Mouse (Mus musculus) naive thymus-derived CD4-positive, alpha-beta T cell, adult 2 months (primary cell): ENCODE measurements around the gene Serpinb9e.
"Not testable (repeated sequence)": the region's sequence is repeated elsewhere in the genome, so short reads cannot be mapped to it uniquely, and the experiment has no call there.

Experiments used
- DNase-seq: peaks from one replicate; pipeline ENCODE4 v3.0.0-alpha.2; 2011; ENCODE audit warnings: low read depth

Serpinb9e gene

GRCm38 (mm10) chr13:33249312-33249711 is at the start of gene Serpinb9e:
Serpinb9e (plus strand) TSS chr13:33249612.
- DNase-seq = not testable (repeated sequence)

- no peak for DNase-seq
These were observed 49.7 kb upstream of the Serpinb9e start for GRCm38 (mm10) chr13:33199740-33200139.

- DNase-seq = not testable (repeated sequence)
These were observed 59.2 kb downstream of the Serpinb9e start for GRCm38 (mm10) chr13:33308631-33309030.
